Mouse (Mus musculus) CD4-positive, CD25-positive, alpha-beta regulatory T cell, adult 2 months (primary cell): Measurements from ENCODE around the gene Atp2a1.
"Not testable (repeated sequence)": the region's sequence is repeated elsewhere in the genome, so short reads cannot be mapped to it uniquely, and the experiment has no call there.

Experiments used
- DNase-seq: peaks from one replicate; pipeline ENCODE4 v3.0.0-alpha.2; 2012; ENCODE audit warnings: low read depth, low spot score

Atp2a1 gene

GRCm38 (mm10) chr7:126463004-126463403, at the start of gene Atp2a1:
Gene Atp2a1 (minus strand): TSS chr7:126463108.
- no peak for DNase-seq

- no peak for DNase-seq
Observed at GRCm38 (mm10) chr7:126511287-126511686, 48.4 kb upstream of the Atp2a1 start.

GRCm38 (mm10) chr7:126507126-126507778, 44.3 kb upstream of the Atp2a1 start:
- DNase-seq: no peak

GRCm38 (mm10) chr7:126504913-126505312, 42.0 kb upstream of the Atp2a1 start:
- no peak for DNase-seq

- peak; percentile 100 for DNase-seq
Observed at GRCm38 (mm10) chr7:126503273-126503878, 40.5 kb upstream of the Atp2a1 start, which contains the start of gene Atxn2l. Gene Atxn2l (minus strand): TSS chr7:126503437.

GRCm38 (mm10) chr7:126502751-126503150, 39.8 kb upstream of the Atp2a1 start:
- peak; percentile 69 for DNase-seq

- DNase-seq: peak; percentile 95
Observed at GRCm38 (mm10) chr7:126502023-126502741, 39.3 kb upstream of the Atp2a1 start.

GRCm38 (mm10) chr7:126501684-126502022, 38.7 kb upstream of the Atp2a1 start:
- no peak for DNase-seq

- no peak for DNase-seq
Observed at GRCm38 (mm10) chr7:126499416-126499815, 36.5 kb upstream of the Atp2a1 start.

- no peak for DNase-seq
Observed at GRCm38 (mm10) chr7:126497966-126498365, 35.1 kb upstream of the Atp2a1 start.

- DNase-seq: peak; percentile 34
Observed at GRCm38 (mm10) chr7:126496475-126496874, 33.6 kb upstream of the Atp2a1 start.

GRCm38 (mm10) chr7:126494120-126494519, 31.2 kb upstream of the Atp2a1 start:
- no peak for DNase-seq

GRCm38 (mm10) chr7:126491973-126492372, 29.1 kb upstream of the Atp2a1 start:
- DNase-seq: no peak

- DNase-seq: no peak
Observed at GRCm38 (mm10) chr7:126491005-126491404, 28.1 kb upstream of the Atp2a1 start.

GRCm38 (mm10) chr7:126487617-126488385, 24.9 kb upstream of the Atp2a1 start:
- DNase-seq: not testable (repeated sequence)

GRCm38 (mm10) chr7:126487052-126487483, 24.2 kb upstream of the Atp2a1 start, which contains the start of gene Tufm:
Gene Tufm (plus strand): TSS chr7:126487361.
- peak; percentile 85 for DNase-seq

- DNase-seq: peak; percentile 60
Observed at GRCm38 (mm10) chr7:126482392-126482871, 19.5 kb upstream of the Atp2a1 start.

- DNase-seq: peak; percentile 59
Observed at GRCm38 (mm10) chr7:126481699-126482098, 18.8 kb upstream of the Atp2a1 start.

GRCm38 (mm10) chr7:126474993-126475581, 12.2 kb upstream of the Atp2a1 start, which contains the start of gene Sh2b1:
Gene Sh2b1 (minus strand): TSS chr7:126475424.
- peak; percentile 93 for DNase-seq

GRCm38 (mm10) chr7:126474486-126474955, 11.6 kb upstream of the Atp2a1 start:
- DNase-seq: peak; percentile 37
